Mouse (Mus musculus): ENCODE data around the gene Gtsf1. TPM values are rescaled to one million over a fixed set of nuclear protein-coding genes. Genes with fewer than 3 reads are reported as not detected.

Gtsf1 gene
- total RNA-seq, 1 experiment = 4.9 TPM

- H3K4me3 ChIP-seq (ENCODE audit: insufficient read depth in 1 of 2, low read depth in 1 of 2, low read length in 2 of 2, poor library complexity in 1 of 2, severe bottlenecking in 1 of 2) = no peak overlapping the region
- DNase-seq (ENCODE audit: low read depth, low spot score) = no peak
Measured at GRCm38 (mm10) chr15:103358278-103359121, 71.8 kb downstream of the Gtsf1 start.

GRCm38 (mm10) chr15:103357817-103358216, 72.5 kb downstream of the Gtsf1 start:
- no peak overlapping the region for H3K9ac ChIP-seq (ENCODE audit: insufficient read depth, low read depth, low read length, poor library complexity, severe bottlenecking)
- TF ChIP-seq ZC3H11A (IDR thresholded peaks at IDR 0.05; ENCODE audit: borderline replicate concordance, low read depth, low read length) (no peak), ZNF384 (IDR thresholded peaks at IDR 0.05; ENCODE audit: low read depth, low read length) (no peak), CHD2 (IDR thresholded peaks at IDR 0.05; ENCODE audit: low read depth, low read length) (no peak), MAFK (IDR thresholded peaks at IDR 0.05; ENCODE audit: insufficient read depth, low read depth, low read length) (no peak), HCFC1 (IDR thresholded peaks at IDR 0.05; ENCODE audit: borderline replicate concordance, insufficient read depth, low read length) (no peak)
- no peak for DNase-seq (ENCODE audit: low read depth, low spot score)
- peaks cover 5 to 9% of the 10 kb centered on the region in 2 experiments for H3K4me1 ChIP-seq (ENCODE audit: control insufficient read depth in 2 of 2, insufficient read depth in 2 of 2, low read length in 2 of 2, poor library complexity in 1 of 2)
- H3K9me3 ChIP-seq (ENCODE audit: control insufficient read depth, insufficient read depth, low read depth, low read length) = no peaks in the 10 kb centered on the region
- no peak overlapping the region for H3K4me3 ChIP-seq (ENCODE audit: insufficient read depth in 1 of 2, low read depth in 1 of 2, low read length in 2 of 2, poor library complexity in 1 of 2, severe bottlenecking in 1 of 2)
- no peak overlapping the region for H3K27ac ChIP-seq (ENCODE audit: insufficient read depth, low read depth, low read length, poor library complexity, severe bottlenecking)
- H3K36me3 ChIP-seq (ENCODE audit: control insufficient read depth, insufficient read depth, low read length, poor library complexity, severe bottlenecking) = peaks cover 31% of the 10 kb centered on the region
- in situ Hi-C loops (cut with MboI; ENCODE audit: low sequenced_read_pairs in 2 of 2, unreplicated experiment in 2 of 2) = no loop called here

More at GRCm38 (mm10) chr15:103358278-103359121, 71.8 kb downstream of the Gtsf1 start:
- Histone ChIP-seq H3K36me3 (ENCODE audit: control insufficient read depth, insufficient read depth, low read length, poor library complexity, severe bottlenecking) (peaks cover 28% of the 10 kb centered on the region), H3K9me3 (ENCODE audit: control insufficient read depth, insufficient read depth, low read depth, low read length) (no peaks in the 10 kb centered on the region), H3K9ac (ENCODE audit: insufficient read depth, low read depth, low read length, poor library complexity, severe bottlenecking) (no peak overlapping the region), H3K27ac (ENCODE audit: insufficient read depth, low read depth, low read length, poor library complexity, severe bottlenecking) (no peak overlapping the region), H3K4me1 (ENCODE audit: control insufficient read depth in 2 of 2, insufficient read depth in 2 of 2, low read length in 2 of 2, poor library complexity in 1 of 2) (peaks cover 7 to 12% of the 10 kb centered on the region in 2 experiments)
- no peak for TF ChIP-seq CHD2 (IDR thresholded peaks at IDR 0.05; ENCODE audit: low read depth, low read length)
- no peak for TF ChIP-seq MAFK (IDR thresholded peaks at IDR 0.05; ENCODE audit: insufficient read depth, low read depth, low read length)
- no peak for TF ChIP-seq ZC3H11A (IDR thresholded peaks at IDR 0.05; ENCODE audit: borderline replicate concordance, low read depth, low read length)
- no peak for TF ChIP-seq ZNF384 (IDR thresholded peaks at IDR 0.05; ENCODE audit: low read depth, low read length)
- TF ChIP-seq HCFC1 (IDR thresholded peaks at IDR 0.05; ENCODE audit: borderline replicate concordance, insufficient read depth, low read length) = no peak
- in situ Hi-C loops (cut with MboI; ENCODE audit: low sequenced_read_pairs in 2 of 2, unreplicated experiment in 2 of 2) = no loop called here

GRCm38 (mm10) chr15:103356130-103356529, 74.1 kb downstream of the Gtsf1 start:
- no peak overlapping the region for H3K4me3 ChIP-seq (ENCODE audit: insufficient read depth in 1 of 2, low read depth in 1 of 2, low read length in 2 of 2, poor library complexity in 1 of 2, severe bottlenecking in 1 of 2)
- no peak overlapping the region for H3K27ac ChIP-seq (ENCODE audit: insufficient read depth, low read depth, low read length, poor library complexity, severe bottlenecking)
- peaks cover 2 to 6% of the 10 kb centered on the region in 2 experiments for H3K4me1 ChIP-seq (ENCODE audit: control insufficient read depth in 2 of 2, insufficient read depth in 2 of 2, low read length in 2 of 2, poor library complexity in 1 of 2)
- no peak for DNase-seq (ENCODE audit: low read depth, low spot score)
- in situ Hi-C loops (cut with MboI; ENCODE audit: low sequenced_read_pairs in 2 of 2, unreplicated experiment in 2 of 2) = no loop called here
- TF ChIP-seq MAFK (IDR thresholded peaks at IDR 0.05; ENCODE audit: insufficient read depth, low read depth, low read length) (no peak), CHD2 (IDR thresholded peaks at IDR 0.05; ENCODE audit: low read depth, low read length) (no peak)
- H3K36me3 ChIP-seq (ENCODE audit: control insufficient read depth, insufficient read depth, low read length, poor library complexity, severe bottlenecking) = peaks cover 46% of the 10 kb centered on the region
- no peaks in the 10 kb centered on the region for H3K9me3 ChIP-seq (ENCODE audit: control insufficient read depth, insufficient read depth, low read depth, low read length)
- no peak overlapping the region for H3K9ac ChIP-seq (ENCODE audit: insufficient read depth, low read depth, low read length, poor library complexity, severe bottlenecking)

- Histone ChIP-seq H3K9ac (ENCODE audit: insufficient read depth, low read depth, low read length, poor library complexity, severe bottlenecking) (no peak overlapping the region), H3K36me3 (ENCODE audit: control insufficient read depth, insufficient read depth, low read length, poor library complexity, severe bottlenecking) (peaks cover 53% of the 10 kb centered on the region), H3K4me1 (ENCODE audit: control insufficient read depth in 2 of 2, insufficient read depth in 2 of 2, low read length in 2 of 2, poor library complexity in 1 of 2) (peaks cover 2 to 6% of the 10 kb centered on the region in 2 experiments), H3K27ac (ENCODE audit: insufficient read depth, low read depth, low read length, poor library complexity, severe bottlenecking) (no peak overlapping the region), H3K9me3 (ENCODE audit: control insufficient read depth, insufficient read depth, low read depth, low read length) (no peaks in the 10 kb centered on the region), H3K4me3 (ENCODE audit: insufficient read depth in 1 of 2, low read depth in 1 of 2, low read length in 2 of 2, poor library complexity in 1 of 2, severe bottlenecking in 1 of 2) (no peak overlapping the region)
- no peak for DNase-seq (ENCODE audit: low read depth, low spot score)
- in situ Hi-C loops (cut with MboI; ENCODE audit: low sequenced_read_pairs in 2 of 2, unreplicated experiment in 2 of 2) = no loop called here
- no peak for TF ChIP-seq HCFC1 (IDR thresholded peaks at IDR 0.05; ENCODE audit: borderline replicate concordance, insufficient read depth, low read length)
- TF ChIP-seq ZNF384 (IDR thresholded peaks at IDR 0.05; ENCODE audit: low read depth, low read length) = no peak
- no peak for TF ChIP-seq ZC3H11A (IDR thresholded peaks at IDR 0.05; ENCODE audit: borderline replicate concordance, low read depth, low read length)
- TF ChIP-seq MAFK (IDR thresholded peaks at IDR 0.05; ENCODE audit: insufficient read depth, low read depth, low read length) = no peak
- TF ChIP-seq CHD2 (IDR thresholded peaks at IDR 0.05; ENCODE audit: low read depth, low read length) = no peak
Measured at GRCm38 (mm10) chr15:103355420-103355819, 74.8 kb downstream of the Gtsf1 start.

Data from ES-E14 (cell line).